Mouse (Mus musculus): Measurements from ENCODE around the gene Areg. TPM values are rescaled to one million over a fixed set of nuclear protein-coding genes. Genes with fewer than 3 reads are reported as not detected.

Areg gene
- polyA plus RNA-seq, 1 experiment from 2014 or later: 1.9 TPM

- H3K27me3 ChIP-seq (ENCODE audit: insufficient read depth, low read length): peaks cover 25% of the 10 kb centered on the region
- peak; percentile 33; the same call in 1 of the 2 replicates for ATAC-seq (ENCODE audit: insufficient read depth)
- H3K4me1 ChIP-seq (ENCODE audit: insufficient read depth): no peaks in the 10 kb centered on the region
- H3K36me3 ChIP-seq (ENCODE audit: insufficient read depth): no peaks in the 10 kb centered on the region
- WGBS: 5% methylated on average over 7 of the region's 7 CpGs
- peak; percentile 36 for DNase-seq
- H3K27ac ChIP-seq (ENCODE audit: low read depth): no peak overlapping the region
- TF ChIP-seq CTCF (IDR thresholded peaks at IDR 0.05; ENCODE audit: low read depth): no peak
- H3K4me3 ChIP-seq (ENCODE audit: low read depth, low read length): peak overlapping the region; percentile 50
- peak overlapping the region; percentile 81 for H3K4me2 ChIP-seq
- no peaks in the 10 kb centered on the region for H3K9me3 ChIP-seq (ENCODE audit: low read depth, low read length)
- H3K9ac ChIP-seq: peak overlapping the region; percentile 29; the same call in 1 of the 2 replicates
Measured at GRCm38 (mm10) chr5:91138970-91139369, 429 bp upstream of the Areg start.

- Histone ChIP-seq H3K9ac (no peak overlapping the region), H3K4me3 (ENCODE audit: low read depth, low read length) (no peak overlapping the region), H3K27me3 (ENCODE audit: insufficient read depth, low read length) (peaks cover 25% of the 10 kb centered on the region), H3K4me2 (no peak overlapping the region), H3K36me3 (ENCODE audit: insufficient read depth) (no peaks in the 10 kb centered on the region), H3K4me1 (ENCODE audit: insufficient read depth) (no peaks in the 10 kb centered on the region), H3K27ac (ENCODE audit: low read depth) (no peak overlapping the region), H3K9me3 (ENCODE audit: low read depth, low read length) (no peaks in the 10 kb centered on the region)
- no peak for DNase-seq
- TF ChIP-seq CTCF (IDR thresholded peaks at IDR 0.05; ENCODE audit: low read depth): no peak
- WGBS: 54% methylated on average over 13 of the region's 13 CpGs
- ATAC-seq (ENCODE audit: insufficient read depth): no peak
Measured at GRCm38 (mm10) chr5:91140896-91141448, 1.6 kb downstream of the Areg start.

GRCm38 (mm10) chr5:91144971-91145370 is 5.6 kb downstream of the Areg start:
- WGBS: 87% methylated on average over 9 of the region's 9 CpGs
- Histone ChIP-seq H3K9ac (no peak overlapping the region), H3K4me1 (ENCODE audit: insufficient read depth) (no peaks in the 10 kb centered on the region), H3K9me3 (ENCODE audit: low read depth, low read length) (no peaks in the 10 kb centered on the region; the same call in 1 of the 2 replicates), H3K36me3 (ENCODE audit: insufficient read depth) (no peaks in the 10 kb centered on the region), H3K4me2 (no peak overlapping the region), H3K4me3 (ENCODE audit: low read depth, low read length) (no peak overlapping the region), H3K27me3 (ENCODE audit: insufficient read depth, low read length) (peaks cover 13% of the 10 kb centered on the region), H3K27ac (ENCODE audit: low read depth) (no peak overlapping the region)
- TF ChIP-seq CTCF (IDR thresholded peaks at IDR 0.05; ENCODE audit: low read depth): no peak
- no peak for DNase-seq
- no peak for ATAC-seq (ENCODE audit: insufficient read depth)

- Histone ChIP-seq H3K36me3 (ENCODE audit: insufficient read depth) (no peaks in the 10 kb centered on the region), H3K4me2 (no peak overlapping the region)
- 92% methylated on average over 1 of the region's 1 CpGs for WGBS
Measured at GRCm38 (mm10) chr5:91147001-91147400, 7.6 kb downstream of the Areg start.

GRCm38 (mm10) chr5:91148054-91148453 is 8.7 kb downstream of the Areg start:
- DNase-seq: peak; percentile 49

More at GRCm38 (mm10) chr5:91147001-91147400, 7.6 kb downstream of the Areg start:
- no peaks in the 10 kb centered on the region; the same call in 1 of the 2 replicates for H3K9me3 ChIP-seq (ENCODE audit: low read depth, low read length)
- no peak for ATAC-seq (ENCODE audit: insufficient read depth)
- H3K27me3 ChIP-seq (ENCODE audit: insufficient read depth, low read length): no peaks in the 10 kb centered on the region
- no peak overlapping the region for H3K27ac ChIP-seq (ENCODE audit: low read depth)
- no peak overlapping the region for H3K9ac ChIP-seq
- no peaks in the 10 kb centered on the region for H3K4me1 ChIP-seq (ENCODE audit: insufficient read depth)
- no peak overlapping the region for H3K4me3 ChIP-seq (ENCODE audit: low read depth, low read length)
- no peak for TF ChIP-seq CTCF (IDR thresholded peaks at IDR 0.05; ENCODE audit: low read depth)
- DNase-seq: no peak

GRCm38 (mm10) chr5:91156677-91157076 is 17.3 kb downstream of the Areg start:
- no peaks in the 10 kb centered on the region for H3K9me3 ChIP-seq (ENCODE audit: low read depth, low read length)
- WGBS: 82% methylated on average over 8 of the region's 8 CpGs

More at GRCm38 (mm10) chr5:91148054-91148453, 8.7 kb downstream of the Areg start:
- H3K9me3 ChIP-seq (ENCODE audit: low read depth, low read length): no peaks in the 10 kb centered on the region; the same call in 1 of the 2 replicates
- H3K27ac ChIP-seq (ENCODE audit: low read depth): no peak overlapping the region
- no peak overlapping the region for H3K4me2 ChIP-seq
- no peaks in the 10 kb centered on the region for H3K36me3 ChIP-seq (ENCODE audit: insufficient read depth)
- 55% methylated on average over 2 of the region's 2 CpGs for WGBS
- ATAC-seq (ENCODE audit: insufficient read depth): no peak
- H3K4me3 ChIP-seq (ENCODE audit: low read depth, low read length): no peak overlapping the region
- no peaks in the 10 kb centered on the region for H3K27me3 ChIP-seq (ENCODE audit: insufficient read depth, low read length)
- no peaks in the 10 kb centered on the region for H3K4me1 ChIP-seq (ENCODE audit: insufficient read depth)
- no peak overlapping the region for H3K9ac ChIP-seq
- TF ChIP-seq CTCF (IDR thresholded peaks at IDR 0.05; ENCODE audit: low read depth): no peak

GRCm38 (mm10) chr5:91157169-91157568 is 17.8 kb downstream of the Areg start:
- ATAC-seq (ENCODE audit: insufficient read depth) (no peak), DNase-seq (no peak)
- H3K27me3 ChIP-seq (ENCODE audit: insufficient read depth, low read length): no peaks in the 10 kb centered on the region
- H3K4me1 ChIP-seq (ENCODE audit: insufficient read depth): no peaks in the 10 kb centered on the region
- WGBS: 33% methylated on average over 3 of the region's 3 CpGs
- no peaks in the 10 kb centered on the region for H3K9me3 ChIP-seq (ENCODE audit: low read depth, low read length)
- H3K9ac ChIP-seq: no peak overlapping the region
- H3K4me2 ChIP-seq: no peak overlapping the region
- no peak overlapping the region for H3K27ac ChIP-seq (ENCODE audit: low read depth)
- H3K36me3 ChIP-seq (ENCODE audit: insufficient read depth): no peaks in the 10 kb centered on the region
- H3K4me3 ChIP-seq (ENCODE audit: low read depth, low read length): no peak overlapping the region
- TF ChIP-seq CTCF (IDR thresholded peaks at IDR 0.05; ENCODE audit: low read depth): no peak

More at GRCm38 (mm10) chr5:91156677-91157076, 17.3 kb downstream of the Areg start:
- Histone ChIP-seq H3K36me3 (ENCODE audit: insufficient read depth) (no peaks in the 10 kb centered on the region), H3K4me2 (no peak overlapping the region), H3K9ac (no peak overlapping the region), H3K27ac (ENCODE audit: low read depth) (no peak overlapping the region), H3K4me1 (ENCODE audit: insufficient read depth) (no peaks in the 10 kb centered on the region), H3K27me3 (ENCODE audit: insufficient read depth, low read length) (no peaks in the 10 kb centered on the region), H3K4me3 (ENCODE audit: low read depth, low read length) (no peak overlapping the region)
- ATAC-seq (ENCODE audit: insufficient read depth): no peak
- DNase-seq: peak; percentile 34
- TF ChIP-seq CTCF (IDR thresholded peaks at IDR 0.05; ENCODE audit: low read depth): no peak

All from lung, embryonic 14.5 days (tissue).